Mouse (Mus musculus): ENCODE results near the gene Rap1gap. TPM values are rescaled to one million over a fixed set of nuclear protein-coding genes. Genes with fewer than 3 reads are reported as not detected.

Rap1gap gene
- total and polyA plus RNA-seq, 3 experiments, result 7.7 to 42.6 TPM; not detected in 1

- Histone ChIP-seq H3K36me3 (ENCODE audit: control insufficient read depth in 1 of 2, insufficient read depth in 2 of 2, low read length in 2 of 2) (no peaks in the 10 kb centered on the region), H3K27me3 (ENCODE audit: control insufficient read depth in 1 of 2, insufficient read depth in 2 of 2, low read length in 2 of 2) (peaks cover 0 to 3% of the 10 kb centered on the region in 2 experiments; a peak in 3 of 4 replicates), H3K9me3 (replicated peaks; ENCODE audit: insufficient read depth, low read length) (no peaks in the 10 kb centered on the region), H3K4me3 (ENCODE audit: control insufficient read depth in 1 of 2, insufficient read depth in 1 of 2, low read depth in 2 of 2, low read length in 2 of 2) (no peak overlapping the region), H3K4me1 (ENCODE audit: control insufficient read depth in 1 of 2, insufficient read depth in 2 of 2, low read length in 2 of 2) (no peaks in the 10 kb centered on the region), H3K9ac (ENCODE audit: control insufficient read depth, low read depth, low read length, poor library complexity, severe bottlenecking) (no peak overlapping the region), H3K79me2 (ENCODE audit: control insufficient read depth, insufficient read depth, low read length, poor library complexity) (no peaks in the 10 kb centered on the region), H3K27ac (ENCODE audit: control insufficient read depth, low read depth, low read length) (no peak overlapping the region)
- DNase-seq (ENCODE audit: low read depth, low spot score), result no peak
- no peak for TF ChIP-seq CTCF (IDR thresholded peaks at IDR 0.05 in 2 of 3, conservative IDR thresholded peaks at IDR 0.05 in 1 of 3; ENCODE audit: control insufficient read depth in 1 of 3, insufficient read depth in 1 of 3, low read depth in 2 of 3, low read length in 3 of 3, poor library complexity in 1 of 3, severe bottlenecking in 1 of 3)
- no peak for TF ChIP-seq BHLHE40 (IDR thresholded peaks at IDR 0.05; ENCODE audit: borderline replicate concordance, low read depth, low read length)
- no peak for TF ChIP-seq RCOR1 (IDR thresholded peaks at IDR 0.05; ENCODE audit: low read depth, low read length)
- no peak for TF ChIP-seq MEF2A (IDR thresholded peaks at IDR 0.05; ENCODE audit: extremely low read depth, insufficient replicate concordance, low read depth, low read length, poor library complexity, severe bottlenecking)
- no peak for TF ChIP-seq USF1 (IDR thresholded peaks at IDR 0.05; ENCODE audit: low read depth, low read length)
- no peak for TF ChIP-seq TCF12 (IDR thresholded peaks at IDR 0.05; ENCODE audit: low read depth, low read length)
- no peak for TF ChIP-seq NRF1 (IDR thresholded peaks at IDR 0.05; ENCODE audit: insufficient read depth, low read depth, low read length, poor library complexity, severe bottlenecking)
- TF ChIP-seq ZNF384 (IDR thresholded peaks at IDR 0.05; ENCODE audit: low read depth, low read length), result no peak
- no peak for TF ChIP-seq TBP (IDR thresholded peaks at IDR 0.05; ENCODE audit: low read depth, low read length)
- TF ChIP-seq SIN3A (IDR thresholded peaks at IDR 0.05; ENCODE audit: low read length), result no peak
- TF ChIP-seq UBTF (IDR thresholded peaks at IDR 0.05; ENCODE audit: borderline replicate concordance, insufficient read depth, low read depth, low read length), result no peak
- TF ChIP-seq MAZ (IDR thresholded peaks at IDR 0.05; ENCODE audit: low read depth, low read length), result no peak
- TF ChIP-seq POLR2A (IDR thresholded peaks at IDR 0.05; ENCODE audit: control insufficient read depth in 1 of 2, insufficient read depth in 1 of 2, low read depth in 1 of 2, low read length in 2 of 2, poor library complexity in 1 of 2), result no peak
- no peak for TF ChIP-seq HCFC1 (IDR thresholded peaks at IDR 0.05; ENCODE audit: low read depth, low read length)
- TF ChIP-seq NELFE (IDR thresholded peaks at IDR 0.05; ENCODE audit: low read depth, low read length), result no peak
- no peak for TF ChIP-seq SMC3 (IDR thresholded peaks at IDR 0.05; ENCODE audit: low read depth, low read length)
- TF ChIP-seq POLR2AphosphoS5 (IDR thresholded peaks at IDR 0.05; ENCODE audit: borderline replicate concordance, low read depth, low read length), result no peak
- no peak for TF ChIP-seq E2F4 (IDR thresholded peaks at IDR 0.05; ENCODE audit: borderline replicate concordance, low read depth, low read length)
- no peak for TF ChIP-seq ETS1 (IDR thresholded peaks at IDR 0.05; ENCODE audit: low read depth, low read length)
These were observed 12.4 kb downstream of the Rap1gap start for GRCm38 (mm10) chr4:137676700-137677484.

GRCm38 (mm10) chr4:137677906-137678305 lies 13.4 kb downstream of the Rap1gap start:
- Histone ChIP-seq H3K27ac (ENCODE audit: control insufficient read depth, low read depth, low read length) (no peak overlapping the region), H3K36me3 (ENCODE audit: control insufficient read depth in 1 of 2, insufficient read depth in 2 of 2, low read length in 2 of 2) (no peaks in the 10 kb centered on the region), H3K9me3 (replicated peaks; ENCODE audit: insufficient read depth, low read length) (no peaks in the 10 kb centered on the region), H3K9ac (ENCODE audit: control insufficient read depth, low read depth, low read length, poor library complexity, severe bottlenecking) (no peak overlapping the region), H3K79me2 (ENCODE audit: control insufficient read depth, insufficient read depth, low read length, poor library complexity) (no peaks in the 10 kb centered on the region), H3K27me3 (ENCODE audit: control insufficient read depth in 1 of 2, insufficient read depth in 2 of 2, low read length in 2 of 2) (peaks cover 0 to 2% of the 10 kb centered on the region in 2 experiments; a peak in 2 of 4 replicates), H3K4me1 (ENCODE audit: control insufficient read depth in 1 of 2, insufficient read depth in 2 of 2, low read length in 2 of 2) (no peaks in the 10 kb centered on the region), H3K4me3 (ENCODE audit: control insufficient read depth in 1 of 2, insufficient read depth in 1 of 2, low read depth in 2 of 2, low read length in 2 of 2) (no peak overlapping the region)
- no peak for TF ChIP-seq SMC3 (IDR thresholded peaks at IDR 0.05; ENCODE audit: low read depth, low read length)
- no peak for TF ChIP-seq MXI1 (IDR thresholded peaks at IDR 0.05; ENCODE audit: low read depth, low read length)
- no peak for TF ChIP-seq NELFE (IDR thresholded peaks at IDR 0.05; ENCODE audit: low read depth, low read length)
- no peak for TF ChIP-seq MAX (IDR thresholded peaks at IDR 0.05; ENCODE audit: low read length)
- TF ChIP-seq EP300 (IDR thresholded peaks at IDR 0.05; ENCODE audit: low read depth in 1 of 2, low read length in 2 of 2), result no peak
- TF ChIP-seq SIN3A (IDR thresholded peaks at IDR 0.05; ENCODE audit: low read length), result no peak
- TF ChIP-seq TCF12 (IDR thresholded peaks at IDR 0.05; ENCODE audit: low read depth, low read length), result no peak
- TF ChIP-seq RAD21 (IDR thresholded peaks at IDR 0.05; ENCODE audit: low read depth, low read length), result no peak
- TF ChIP-seq ZMIZ1 (IDR thresholded peaks at IDR 0.05; ENCODE audit: low read depth, low read length), result no peak
- TF ChIP-seq ZC3H11A (IDR thresholded peaks at IDR 0.05; ENCODE audit: low read depth, low read length), result no peak
- TF ChIP-seq ZNF384 (IDR thresholded peaks at IDR 0.05; ENCODE audit: low read depth, low read length), result no peak
- TF ChIP-seq MEF2A (IDR thresholded peaks at IDR 0.05; ENCODE audit: extremely low read depth, insufficient replicate concordance, low read depth, low read length, poor library complexity, severe bottlenecking), result no peak
- no peak for TF ChIP-seq RCOR1 (IDR thresholded peaks at IDR 0.05; ENCODE audit: low read depth, low read length)
- no peak for DNase-seq (ENCODE audit: low read depth, low spot score)

Data from MEL (cell line).